Comparison of ENCODE assay signal across 10 mouse cellular contexts in the genomic region with DNA sequence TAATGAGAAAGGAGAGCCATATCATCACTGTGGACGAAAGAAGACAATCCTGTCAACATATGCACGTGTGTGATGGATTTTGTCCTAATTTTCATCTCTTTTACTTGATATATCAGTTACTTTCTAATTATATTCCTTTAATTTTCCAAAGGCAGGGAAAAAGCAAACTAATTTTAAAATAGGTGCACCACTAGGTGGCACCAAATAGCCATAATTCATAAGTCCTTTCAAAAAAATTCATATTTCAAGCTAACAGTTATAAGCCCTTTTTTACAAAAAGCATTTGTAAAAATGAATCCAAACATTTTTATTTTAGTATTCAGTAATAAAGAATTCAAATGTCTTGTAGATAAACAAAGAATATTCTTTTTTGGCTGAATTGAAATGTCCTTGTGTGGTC.
DNase-seq lines count a peak whose midpoint lies in the region; ATAC-seq and TF ChIP-seq lines count a peak whose summit lies in the region.
"Had no signal": no experiment of that assay in that cellular context is flagged by ENCODE, and none has a peak within 500 bp of the region (broad histone marks: within the 10 kb centered on the region; RNA-seq: fewer than 3 reads in every experiment).

No protein-coding gene starts in this region.

- 8% methylated on average over 2 of the region's 2 CpGs for WGBS in forebrain, postnatal 0 days
- 8% methylated on average over 2 of the region's 2 CpGs for WGBS in forebrain, embryonic 12.5 days
- WGBS in limb, embryonic 14.5 days, result 7% methylated on average over 2 of the region's 2 CpGs
- WGBS in limb, embryonic 10.5 days, result 10% methylated on average over 2 of the region's 2 CpGs
- 6% methylated on average over 2 of the region's 2 CpGs for WGBS in large intestine, adult 2 months

- H3K9me3 ChIP-seq in forebrain, postnatal 0 days (ENCODE audit: low read length), result no peaks in the 10 kb centered on the region
- no peaks in the 10 kb centered on the region for H3K9me3 ChIP-seq in forebrain, embryonic 12.5 days
- no peaks in the 10 kb centered on the region for H3K9me3 ChIP-seq in limb, embryonic 14.5 days (ENCODE audit: control insufficient read depth, low read length)
- no peaks in the 10 kb centered on the region for H3K9me3 ChIP-seq in limb, embryonic 10.5 days (replicated peaks)
- H3K9me3 ChIP-seq: embryonic facial prominence, embryonic 12.5 days; limb, embryonic 15.5 days had no signal

- no peak overlapping the region for H3K9ac ChIP-seq in forebrain, postnatal 0 days
- no peak overlapping the region for H3K9ac ChIP-seq in forebrain, embryonic 12.5 days
- no peak overlapping the region for H3K9ac ChIP-seq in limb, embryonic 14.5 days (ENCODE audit: low read depth, low read length, severe bottlenecking)
- H3K9ac ChIP-seq: embryonic facial prominence, embryonic 12.5 days; limb, embryonic 15.5 days had no signal

- H3K4me1 ChIP-seq in forebrain, postnatal 0 days (ENCODE audit: insufficient read depth), result no peaks in the 10 kb centered on the region
- H3K4me1 ChIP-seq in forebrain, embryonic 12.5 days, result no peaks in the 10 kb centered on the region
- H3K4me1 ChIP-seq in limb, embryonic 14.5 days (ENCODE audit: control insufficient read depth, insufficient read depth, low read length), result no peaks in the 10 kb centered on the region
- H3K4me1 ChIP-seq in limb, embryonic 10.5 days, result no peaks in the 10 kb centered on the region
- H3K4me1 ChIP-seq: embryonic facial prominence, embryonic 12.5 days; limb, embryonic 15.5 days had no signal

- peak; percentile 63 for TF ChIP-seq CTCF in forebrain, postnatal 0 days (IDR thresholded peaks at IDR 0.05; ENCODE audit: low read depth)

- ATAC-seq in forebrain, postnatal 0 days, result no peak
- ATAC-seq in forebrain, embryonic 12.5 days (ENCODE audit: low FRiP score), result no peak; the same call in 1 of the 2 replicates
- ATAC-seq in limb, embryonic 14.5 days (ENCODE audit: low FRiP score, low read depth), result no peak

- H3K36me3 ChIP-seq in forebrain, postnatal 0 days (ENCODE audit: insufficient read depth), result no peaks in the 10 kb centered on the region
- H3K36me3 ChIP-seq in forebrain, embryonic 12.5 days (replicated peaks), result no peaks in the 10 kb centered on the region
- H3K36me3 ChIP-seq in limb, embryonic 14.5 days (ENCODE audit: control insufficient read depth, insufficient read depth, low read length), result no peaks in the 10 kb centered on the region
- no peaks in the 10 kb centered on the region for H3K36me3 ChIP-seq in limb, embryonic 10.5 days
- H3K36me3 ChIP-seq: embryonic facial prominence, embryonic 12.5 days; limb, embryonic 15.5 days had no signal

- H3K4me2 ChIP-seq in forebrain, postnatal 0 days (ENCODE audit: low read depth), result no peak overlapping the region
- H3K4me2 ChIP-seq in forebrain, embryonic 12.5 days, result no peak overlapping the region
- H3K4me2 ChIP-seq in limb, embryonic 14.5 days (replicated peaks; ENCODE audit: low read depth, low read length, severe bottlenecking), result no peak overlapping the region
- H3K4me2 ChIP-seq: embryonic facial prominence, embryonic 12.5 days; limb, embryonic 15.5 days had no signal

- H3K27me3 ChIP-seq in forebrain, postnatal 0 days (ENCODE audit: insufficient read depth, low read length), result no peaks in the 10 kb centered on the region
- H3K27me3 ChIP-seq in forebrain, embryonic 12.5 days, result no peaks in the 10 kb centered on the region
- no peaks in the 10 kb centered on the region for H3K27me3 ChIP-seq in limb, embryonic 14.5 days (ENCODE audit: control insufficient read depth, insufficient read depth, low read length)
- H3K27me3 ChIP-seq in limb, embryonic 10.5 days (ENCODE audit: low read depth, poor library complexity, severe bottlenecking), result no peaks in the 10 kb centered on the region
- H3K27me3 ChIP-seq: embryonic facial prominence, embryonic 12.5 days; limb, embryonic 15.5 days had no signal

- DNase-seq in forebrain, postnatal 0 days, result peak; percentile 79
- peak; percentile 68 for DNase-seq in limb, embryonic 14.5 days (ENCODE audit: low spot score)
- no peak for DNase-seq in limb, embryonic 10.5 days (ENCODE audit: low spot score)
- DNase-seq in Muller cell, postnatal 12 days (ENCODE audit: inconsistent ontology term), result peak; percentile 7
- peak; percentile 13 for DNase-seq in large intestine, adult 2 months (ENCODE audit: low read depth, low spot score)
- no peak for DNase-seq in spleen, postnatal 36 days (ENCODE audit: low spot score in 2 of 2)
- DNase-seq in heart, postnatal 4 days, result no peak

- H3K27ac ChIP-seq in forebrain, postnatal 0 days (ENCODE audit: low read depth, low read length), result no peak overlapping the region
- H3K27ac ChIP-seq in forebrain, embryonic 12.5 days, result no peak overlapping the region
- no peak overlapping the region for H3K27ac ChIP-seq in limb, embryonic 14.5 days (replicated peaks; ENCODE audit: low read depth, low read length)
- H3K27ac ChIP-seq in limb, embryonic 10.5 days, result no peak overlapping the region
- H3K27ac ChIP-seq: embryonic facial prominence, embryonic 12.5 days; limb, embryonic 15.5 days had no signal

- no peak for TF ChIP-seq POLR2A in limb, embryonic 14.5 days (IDR thresholded peaks at IDR 0.05; ENCODE audit: borderline replicate concordance, extremely low read depth, insufficient read depth, insufficient read length)

- no peak overlapping the region for H3K4me3 ChIP-seq in forebrain, postnatal 0 days (ENCODE audit: low read depth, low read length)
- H3K4me3 ChIP-seq in forebrain, embryonic 12.5 days (replicated peaks), result no peak overlapping the region
- no peak overlapping the region for H3K4me3 ChIP-seq in limb, embryonic 14.5 days (replicated peaks; ENCODE audit: low read length)
- no peak overlapping the region for H3K4me3 ChIP-seq in limb, embryonic 10.5 days
- H3K4me3 ChIP-seq: embryonic facial prominence, embryonic 12.5 days; limb, embryonic 15.5 days had no signal

Comparison
In these comparisons a context has a peak if more than half of its experiments do, and no peak if none do; other contexts are left out.
1. DNase-seq: peak in forebrain, postnatal 0 days (single experiment), limb, embryonic 14.5 days (single experiment), Muller cell, postnatal 12 days (single experiment) and large intestine, adult 2 months (single experiment); none in limb, embryonic 10.5 days (single experiment), spleen, postnatal 36 days (0 of 2) and heart, postnatal 4 days (single experiment).